Mouse (Mus musculus): Measurements from ENCODE around the gene Zfp207.
"Not testable (repeated sequence)": the region's sequence is repeated elsewhere in the genome, so short reads cannot be mapped to it uniquely, and the experiment has no call there.

Gene Zfp207

GRCm38 (mm10) chr11:80383019-80383625 lies at the start of gene Zfp207:
Gene Zfp207, plus strand, starts transcription at chr11:80383279.
- peak; percentile 98 for DNase-seq (ENCODE audit: low spot score)

GRCm38 (mm10) chr11:80335609-80336350 lies 47.3 kb upstream of the Zfp207 start:
- DNase-seq (ENCODE audit: low spot score): peak; percentile 87

GRCm38 (mm10) chr11:80336351-80336730 lies 46.7 kb upstream of the Zfp207 start:
- no peak for DNase-seq (ENCODE audit: low spot score)

- DNase-seq (ENCODE audit: low spot score): peak; percentile 55
Measured at GRCm38 (mm10) chr11:80342482-80342881, 40.6 kb upstream of the Zfp207 start.

GRCm38 (mm10) chr11:80351832-80352430 lies 31.1 kb upstream of the Zfp207 start:
- DNase-seq (ENCODE audit: low spot score): peak; percentile 93

GRCm38 (mm10) chr11:80354832-80355231 lies 28.2 kb upstream of the Zfp207 start:
- peak; percentile 31 for DNase-seq (ENCODE audit: low spot score)

GRCm38 (mm10) chr11:80368949-80369348 lies 14.1 kb upstream of the Zfp207 start:
- DNase-seq (ENCODE audit: low spot score): no peak

- no peak for DNase-seq (ENCODE audit: low spot score)
Measured at GRCm38 (mm10) chr11:80376651-80377050, 6.4 kb upstream of the Zfp207 start.

GRCm38 (mm10) chr11:80377712-80378451 lies 5.2 kb upstream of the Zfp207 start, which contains the start of gene 5730455P16Rik:
Gene 5730455P16Rik, minus strand, starts transcription at chr11:80378034.
- DNase-seq (ENCODE audit: low spot score): peak; percentile 89

GRCm38 (mm10) chr11:80378452-80379068 lies 4.5 kb upstream of the Zfp207 start:
- DNase-seq (ENCODE audit: low spot score): not testable (repeated sequence)

- not testable (repeated sequence) for DNase-seq (ENCODE audit: low spot score)
Measured at GRCm38 (mm10) chr11:80379184-80379583, 3.9 kb upstream of the Zfp207 start.

GRCm38 (mm10) chr11:80382626-80383018 lies 457 bp upstream of the Zfp207 start:
- peak; percentile 57 for DNase-seq (ENCODE audit: low spot score)

GRCm38 (mm10) chr11:80383626-80384046 lies 557 bp downstream of the Zfp207 start:
- DNase-seq (ENCODE audit: low spot score): peak; percentile 67

GRCm38 (mm10) chr11:80384461-80384860 lies 1.4 kb downstream of the Zfp207 start:
- no peak for DNase-seq (ENCODE audit: low spot score)

- DNase-seq (ENCODE audit: low spot score): no peak
Measured at GRCm38 (mm10) chr11:80385055-80385454, 2.0 kb downstream of the Zfp207 start.

- DNase-seq (ENCODE audit: low spot score): no peak
Measured at GRCm38 (mm10) chr11:80386790-80387189, 3.7 kb downstream of the Zfp207 start.

- DNase-seq (ENCODE audit: low spot score): no peak
Measured at GRCm38 (mm10) chr11:80389885-80390284, 6.8 kb downstream of the Zfp207 start.

GRCm38 (mm10) chr11:80391407-80392120 lies 8.5 kb downstream of the Zfp207 start:
- no peak for DNase-seq (ENCODE audit: low spot score)

- DNase-seq (ENCODE audit: low spot score): no peak
Measured at GRCm38 (mm10) chr11:80395930-80396329, 12.9 kb downstream of the Zfp207 start.

GRCm38 (mm10) chr11:80396617-80397016 lies 13.5 kb downstream of the Zfp207 start:
- DNase-seq (ENCODE audit: low spot score): no peak

GRCm38 (mm10) chr11:80407878-80408277 lies 24.8 kb downstream of the Zfp207 start:
- not testable (repeated sequence) for DNase-seq (ENCODE audit: low spot score)

All from embryo, embryonic 10.5 days (tissue).